Mouse (Mus musculus) MEL (cell line): ENCODE data around the gene Gabarapl2. TPM values are rescaled to one million over a fixed set of nuclear protein-coding genes. Genes with fewer than 3 reads are reported as not detected.

Experiments
- DNase-seq: peaks from one replicate; pipeline ENCODE4 v3.0.0; 2011; ENCODE audit warnings: low read depth, low spot score
- H3K27ac ChIP-seq: 2 replicates; pipeline ENCODE4 v1.5.1; 2012; ENCODE audit warnings: low read depth, mild to moderate bottlenecking, control low read depth, low read length, moderate library complexity; ENCODE audit not compliant: control insufficient read depth
- H3K27me3 ChIP-seq, 2 experiments: fragments of 150-350 bp in 1 of 2; sonication (generic) in 1 of 2; 2 replicates each; pipeline ENCODE4 v1.6.1; 2012; ENCODE audit warnings: low read length in 2 of 2, mild to moderate bottlenecking in 2 of 2, improper control_type of control experiment in 1 of 2, moderate library complexity in 1 of 2; ENCODE audit not compliant: insufficient read depth in 2 of 2, control insufficient read depth in 1 of 2
- H3K36me3 ChIP-seq, 2 experiments: 2 replicates each; pipeline ENCODE4 v1.6.1; 2012 to 2014; ENCODE audit warnings: low read length in 2 of 2, improper control_type of control experiment in 1 of 2, inconsistent platforms in 1 of 2, mild to moderate bottlenecking in 1 of 2; ENCODE audit not compliant: insufficient read depth in 2 of 2, control insufficient read depth in 1 of 2
- H3K4me1 ChIP-seq, 2 experiments: fragments of 150-350 bp in 1 of 2; sonication (generic) in 1 of 2; 2 replicates each; pipeline ENCODE4 v1.6.1; 2012; ENCODE audit warnings: low read length in 2 of 2, improper control_type of control experiment in 1 of 2, mild to moderate bottlenecking in 1 of 2; ENCODE audit not compliant: insufficient read depth in 2 of 2, control insufficient read depth in 1 of 2
- H3K4me3 ChIP-seq, 2 experiments: fragments of 150-350 bp in 1 of 2; sonication (generic) in 1 of 2; 2 replicates each; pipeline ENCODE4 v1.5.1; 2012; ENCODE audit warnings: low read depth in 2 of 2, low read length in 2 of 2, mild to moderate bottlenecking in 2 of 2, moderate library complexity in 2 of 2, control low read depth in 1 of 2, improper control_type of control experiment in 1 of 2; ENCODE audit not compliant: control insufficient read depth in 1 of 2, insufficient read depth in 1 of 2
- H3K79me2 ChIP-seq: 2 replicates; pipeline ENCODE4 v1.6.1; 2012; ENCODE audit warnings: mild to moderate bottlenecking, low read length, moderate library complexity; ENCODE audit not compliant: control insufficient read depth, poor library complexity, insufficient read depth
- H3K9ac ChIP-seq: 2 replicates; pipeline ENCODE4 v1.6.1; 2012; ENCODE audit warnings: low read depth, mild to moderate bottlenecking, control low read depth, low read length, moderate library complexity; ENCODE audit not compliant: control insufficient read depth, poor library complexity, severe bottlenecking
- H3K9me3 ChIP-seq: fragments of 150-350 bp; sonication (generic); replicated peaks from 2 replicates; pipeline ENCODE4 v1.6.1; 2012; ENCODE audit warnings: mild to moderate bottlenecking, low read length, improper control_type of control experiment, moderate library complexity; ENCODE audit not compliant: insufficient read depth
- BHLHE40 ChIP-seq: IDR thresholded peaks from 2 replicates; pipeline ENCODE4 v1.6.1; 2012; ENCODE audit warnings: low read depth, mild to moderate bottlenecking, inconsistent platforms, low read length, improper control_type of control experiment, borderline replicate concordance
- CHD2 ChIP-seq: IDR thresholded peaks from 2 replicates; pipeline ENCODE4 v1.6.1; 2011; ENCODE audit warnings: low read length, improper control_type of control experiment
- CTCF ChIP-seq, 3 experiments: IDR thresholded peaks in 2 of 3; conservative IDR thresholded peaks in 1 of 3; 2 replicates each; pipeline ENCODE4 v1.5.1; 2011 to 2012; ENCODE audit warnings: low read length in 3 of 3, low read depth in 2 of 3, mild to moderate bottlenecking in 2 of 3, improper control_type of control experiment in 1 of 3, inconsistent platforms in 1 of 3, mixed read lengths in 1 of 3, moderate library complexity in 1 of 3; ENCODE audit not compliant: control insufficient read depth in 1 of 3, insufficient read depth in 1 of 3, poor library complexity in 1 of 3, severe bottlenecking in 1 of 3
- E2F4 ChIP-seq: IDR thresholded peaks from 2 replicates; pipeline ENCODE4 v1.6.1; 2011; ENCODE audit warnings: low read depth, low read length, improper control_type of control experiment, borderline replicate concordance
- ELF1 ChIP-seq: IDR thresholded peaks from 2 replicates; pipeline ENCODE4 v1.6.1; 2014; ENCODE audit warnings: low read depth, mild to moderate bottlenecking, inconsistent platforms, low read length, improper control_type of control experiment, moderate library complexity
- EP300 ChIP-seq, 2 experiments: IDR thresholded peaks; 2 replicates each; pipeline ENCODE4 v1.6.1; 2011; ENCODE audit warnings: improper control_type of control experiment in 2 of 2, low read length in 2 of 2, low read depth in 1 of 2, mild to moderate bottlenecking in 1 of 2
- GATA1 ChIP-seq: IDR thresholded peaks from 2 replicates; pipeline ENCODE4 v1.6.1; 2011; ENCODE audit warnings: low read depth, low read length, improper control_type of control experiment
- JUND ChIP-seq: IDR thresholded peaks from 2 replicates; pipeline ENCODE4 v1.6.1; 2011; ENCODE audit warnings: low read depth, mild to moderate bottlenecking, improper control_type of control experiment, low read length
- MAFK ChIP-seq: IDR thresholded peaks from 2 replicates; pipeline ENCODE4 v1.6.1; 2011; ENCODE audit warnings: low read depth, mild to moderate bottlenecking, low read length, improper control_type of control experiment, borderline replicate concordance
- MYC ChIP-seq: IDR thresholded peaks from 2 replicates; pipeline ENCODE4 v1.6.1; 2011; ENCODE audit warnings: low read depth, mild to moderate bottlenecking, low read length, improper control_type of control experiment, moderate library complexity
- NELFE ChIP-seq: IDR thresholded peaks from 2 replicates; pipeline ENCODE4 v1.6.1; 2011; ENCODE audit warnings: low read depth, low read length, improper control_type of control experiment
- POLR2A ChIP-seq, 2 experiments: IDR thresholded peaks; 2 replicates each; pipeline ENCODE4 v1.6.1; 2011 to 2012; ENCODE audit warnings: low read length in 2 of 2, mild to moderate bottlenecking in 2 of 2, control low read depth in 1 of 2, improper control_type of control experiment in 1 of 2, low read depth in 1 of 2, moderate library complexity in 1 of 2; ENCODE audit not compliant: control insufficient read depth in 1 of 2, insufficient read depth in 1 of 2, poor library complexity in 1 of 2
- SIN3A ChIP-seq: IDR thresholded peaks from 2 replicates; pipeline ENCODE4 v1.6.1; 2012; ENCODE audit warnings: low read length, improper control_type of control experiment, inconsistent platforms
- SMC3 ChIP-seq: IDR thresholded peaks from 2 replicates; pipeline ENCODE4 v1.6.1; 2011; ENCODE audit warnings: low read depth, low read length, improper control_type of control experiment
- TAL1 ChIP-seq: IDR thresholded peaks from 2 replicates; pipeline ENCODE4 v1.6.1; 2012; ENCODE audit warnings: mild to moderate bottlenecking, inconsistent platforms, low read length, moderate library complexity, mixed read lengths
- TBP ChIP-seq: IDR thresholded peaks from 2 replicates; pipeline ENCODE4 v1.8.0; 2011; ENCODE audit warnings: low read depth, low read length, improper control_type of control experiment
- TCF12 ChIP-seq: IDR thresholded peaks from 2 replicates; pipeline ENCODE4 v1.6.1; 2014; ENCODE audit warnings: low read depth, mild to moderate bottlenecking, inconsistent platforms, low read length, improper control_type of control experiment, moderate library complexity
- USF1 ChIP-seq: IDR thresholded peaks from 2 replicates; pipeline ENCODE4 v1.6.1; 2014; ENCODE audit warnings: low read depth, mild to moderate bottlenecking, inconsistent platforms, low read length, improper control_type of control experiment, moderate library complexity
- USF2 ChIP-seq, 2 experiments: IDR thresholded peaks; 2 replicates each; pipeline ENCODE4 v1.6.1; 2011 to 2012; ENCODE audit warnings: improper control_type of control experiment in 2 of 2, low read length in 2 of 2, borderline replicate concordance in 1 of 2, inconsistent platforms in 1 of 2, low read depth in 1 of 2, mild to moderate bottlenecking in 1 of 2; ENCODE audit not compliant: insufficient read depth in 1 of 2
- ZKSCAN1 ChIP-seq: IDR thresholded peaks from 2 replicates; pipeline ENCODE4 v1.6.1; 2012; ENCODE audit warnings: low read depth, mild to moderate bottlenecking, inconsistent platforms, low read length, improper control_type of control experiment, moderate library complexity
- polyA plus RNA-seq, 2 experiments: library from polyadenylated mRNA; stranded (reverse) in 1 of 2; unstranded in 1 of 2; fragments of >175 nt in 1 of 2; fragments of >200 nt in 1 of 2; gene quantifications; 2 replicates each; pipeline versions ENCODE4 v1.2.1 to v1.2.4; 2012; ENCODE audit warnings: low replicate concordance in 2 of 2, low read depth in 1 of 2; ENCODE audit not compliant: insufficient read length in 2 of 2, insufficient read depth in 1 of 2, missing spikeins in 1 of 2
- total RNA-seq: library from RNA; depleted of rRNA; stranded (reverse); fragments of 300-350 nt; gene quantifications from 2 replicates; pipeline ENCODE4 v1.2.3, GENCODE M21; 2012

The Gabarapl2 gene
- total and polyA plus RNA-seq, 3 experiments: 18.4 to 22.5 TPM; not detected in 1

GRCm38 (mm10) chr8:111950846-111951245 lies 10.3 kb downstream of the Gabarapl2 start:
- no peaks in the 10 kb centered on the region for H3K27me3 ChIP-seq

GRCm38 (mm10) chr8:111951317-111951716 lies 10.8 kb downstream of the Gabarapl2 start:
- no peak for TF ChIP-seq USF1
- no peak for TF ChIP-seq SIN3A
- TF ChIP-seq ELF1: no peak
- TF ChIP-seq MAFK: no peak
- TF ChIP-seq E2F4: no peak
- TF ChIP-seq GATA1: no peak
- no peak for TF ChIP-seq TCF12
- no peak for TF ChIP-seq MYC
- no peak for TF ChIP-seq SMC3
- no peak for TF ChIP-seq ZKSCAN1
- H3K4me3 ChIP-seq: no peak overlapping the region
- no peak for DNase-seq
- no peaks in the 10 kb centered on the region for H3K79me2 ChIP-seq
- no peaks in the 10 kb centered on the region for H3K4me1 ChIP-seq
- H3K9ac ChIP-seq: no peak overlapping the region
- H3K9me3 ChIP-seq: no peaks in the 10 kb centered on the region
- peaks cover 0 to 6% of the 10 kb centered on the region in 2 experiments; a peak in 3 of 4 replicates for H3K36me3 ChIP-seq
- no peak overlapping the region for H3K27ac ChIP-seq
- no peaks in the 10 kb centered on the region for H3K27me3 ChIP-seq

More at GRCm38 (mm10) chr8:111950846-111951245, 10.3 kb downstream of the Gabarapl2 start:
- Histone ChIP-seq H3K79me2 (no peaks in the 10 kb centered on the region), H3K4me1 (no peaks in the 10 kb centered on the region), H3K9ac (no peak overlapping the region), H3K9me3 (no peaks in the 10 kb centered on the region), H3K36me3 (peaks cover 0 to 6% of the 10 kb centered on the region in 2 experiments; a peak in 3 of 4 replicates), H3K4me3 (no peak overlapping the region), H3K27ac (no peak overlapping the region)
- DNase-seq: no peak
- TF ChIP-seq ZKSCAN1 (no peak), GATA1 (no peak), TCF12 (no peak), BHLHE40 (no peak), NELFE (no peak), CTCF (IDR thresholded peaks at IDR 0.05 in 2 of 3, conservative IDR thresholded peaks at IDR 0.05 in 1 of 3; ENCODE audit: control insufficient read depth in 1 of 3, insufficient read depth in 1 of 3, low read depth in 2 of 3, low read length in 3 of 3, poor library complexity in 1 of 3, severe bottlenecking in 1 of 3) (no peak), USF2 (IDR thresholded peaks at IDR 0.05; ENCODE audit: borderline replicate concordance in 1 of 2, insufficient read depth in 1 of 2, low read depth in 1 of 2, low read length in 2 of 2) (no peak), TAL1 (no peak), EP300 (IDR thresholded peaks at IDR 0.05; ENCODE audit: low read depth in 1 of 2, low read length in 2 of 2) (no peak), JUND (no peak), TBP (no peak), CHD2 (no peak), E2F4 (no peak), POLR2A (IDR thresholded peaks at IDR 0.05; ENCODE audit: control insufficient read depth in 1 of 2, insufficient read depth in 1 of 2, low read depth in 1 of 2, low read length in 2 of 2, poor library complexity in 1 of 2) (no peak), MYC (no peak)
